Mouse (Mus musculus): Measurements from ENCODE around the gene Sh3rf3. TPM values are rescaled to one million over a fixed set of nuclear protein-coding genes. Genes with fewer than 3 reads are reported as not detected.

Sh3rf3 gene
- total RNA-seq, 2 experiments from 2014 or later: 1.5 to 1.8 TPM

GRCm38 (mm10) chr10:58854548-58855198 is 41.5 kb downstream of the Sh3rf3 start:
- no peak for DNase-seq

DNA sequence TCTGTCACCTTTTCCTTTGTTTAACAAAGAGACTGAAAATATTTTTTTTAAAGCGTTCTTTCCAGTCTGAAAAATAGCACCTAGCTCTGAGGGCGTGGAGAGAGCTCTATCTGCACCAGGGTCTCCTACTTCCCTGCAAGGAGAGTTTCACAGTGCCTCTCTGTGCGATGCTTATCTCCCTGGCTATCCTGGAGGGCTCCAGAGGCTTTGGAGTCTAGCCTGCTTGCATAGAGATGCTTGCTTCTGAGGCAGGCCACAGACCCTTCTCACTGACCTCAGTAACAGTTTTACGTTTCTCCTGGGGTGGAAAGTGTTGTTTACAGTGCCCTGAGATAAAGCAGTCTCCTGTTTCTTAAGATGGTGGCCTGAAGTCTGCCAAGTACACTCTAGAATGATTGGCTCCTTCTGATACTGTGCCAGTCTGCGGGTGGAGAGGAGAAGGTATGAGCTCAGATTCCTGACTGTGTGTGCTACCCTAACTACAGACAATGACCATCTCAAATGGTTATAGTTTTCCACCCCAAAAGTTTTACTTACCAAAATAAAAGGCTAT is 42.1 kb downstream of the Sh3rf3 start:
- DNase-seq: no peak

DNA sequence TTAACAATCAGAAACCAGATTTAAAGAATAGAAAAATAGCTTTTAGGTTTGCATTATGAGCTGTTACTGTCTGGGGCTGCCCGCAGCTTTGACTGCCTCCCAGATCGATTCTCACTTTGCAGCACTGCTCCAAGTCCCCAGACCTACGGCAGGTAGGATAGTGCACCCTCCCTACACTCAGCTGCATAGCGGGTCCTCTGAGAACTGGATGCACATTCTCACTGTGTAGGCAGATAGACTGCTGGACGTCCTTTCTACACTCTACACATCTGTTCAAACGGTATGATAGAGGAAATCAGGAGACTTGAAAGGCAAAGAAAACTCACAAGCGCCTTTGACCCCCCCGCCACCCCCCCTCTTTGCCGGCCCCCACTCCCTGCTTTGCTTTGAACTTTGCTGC is 42.7 kb downstream of the Sh3rf3 start:
- no peak for DNase-seq

DNA sequence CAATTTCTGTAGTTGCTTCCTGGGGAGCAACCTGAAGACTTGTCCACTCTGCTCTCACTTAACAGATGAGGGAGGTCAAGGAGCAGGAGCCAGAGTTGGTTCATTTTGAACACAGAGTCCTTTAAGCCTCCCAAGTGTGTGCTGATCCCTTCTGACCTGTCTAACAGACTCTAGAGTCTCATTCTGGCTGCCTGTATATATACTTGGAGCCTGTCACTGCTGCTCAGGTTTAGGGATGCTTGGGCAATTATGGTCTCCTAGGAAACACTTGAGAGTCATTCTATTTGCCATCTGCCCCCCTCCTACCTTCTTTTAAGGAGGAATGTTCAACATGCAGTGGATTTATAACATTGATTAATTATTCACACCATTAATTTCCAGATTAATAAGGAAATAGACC is 43.6 kb downstream of the Sh3rf3 start:
- DNase-seq: no peak

DNA sequence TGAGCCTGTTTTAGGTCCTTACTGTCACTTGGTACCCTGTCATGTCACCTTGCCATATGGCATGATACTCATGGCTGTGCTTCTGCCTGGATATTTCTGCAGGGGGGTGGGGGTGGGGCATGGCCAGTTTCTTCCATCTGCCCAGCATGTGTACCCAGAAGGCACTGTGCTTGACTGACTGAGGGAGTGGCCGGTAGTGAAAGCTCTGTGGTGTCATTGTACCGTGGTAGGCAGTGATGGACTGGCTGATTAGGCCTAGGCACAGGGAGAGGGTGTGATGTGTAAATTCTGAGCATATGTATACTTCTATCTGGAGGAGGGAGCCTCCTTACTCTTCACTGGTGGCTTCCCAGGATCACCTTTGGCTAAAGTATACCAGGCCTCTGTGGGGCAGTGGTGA is 51.6 kb downstream of the Sh3rf3 start:
- DNase-seq: no peak

DNA sequence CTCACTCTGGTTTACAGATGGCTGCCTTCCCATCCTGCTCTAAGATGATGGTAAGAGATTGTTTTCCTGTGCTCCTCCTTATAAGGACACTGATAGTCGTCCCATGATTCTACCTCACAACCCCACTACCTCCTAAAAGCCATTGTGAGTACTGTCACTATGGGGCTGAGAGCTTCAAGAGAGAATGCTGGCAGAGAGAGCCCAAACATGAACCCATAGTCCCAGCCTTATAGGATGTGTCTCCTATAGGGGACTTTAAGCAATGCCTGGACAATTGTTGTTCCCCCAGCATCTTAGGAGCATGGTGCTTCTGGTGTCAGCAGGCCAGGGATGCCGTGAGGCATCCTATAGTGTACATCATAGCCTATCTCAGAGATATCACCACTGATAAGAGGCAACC is 54.4 kb downstream of the Sh3rf3 start:
- no peak for DNase-seq

- DNase-seq: no peak
Observed at GRCm38 (mm10) chr10:58869836-58870235, 56.7 kb downstream of the Sh3rf3 start.

DNA sequence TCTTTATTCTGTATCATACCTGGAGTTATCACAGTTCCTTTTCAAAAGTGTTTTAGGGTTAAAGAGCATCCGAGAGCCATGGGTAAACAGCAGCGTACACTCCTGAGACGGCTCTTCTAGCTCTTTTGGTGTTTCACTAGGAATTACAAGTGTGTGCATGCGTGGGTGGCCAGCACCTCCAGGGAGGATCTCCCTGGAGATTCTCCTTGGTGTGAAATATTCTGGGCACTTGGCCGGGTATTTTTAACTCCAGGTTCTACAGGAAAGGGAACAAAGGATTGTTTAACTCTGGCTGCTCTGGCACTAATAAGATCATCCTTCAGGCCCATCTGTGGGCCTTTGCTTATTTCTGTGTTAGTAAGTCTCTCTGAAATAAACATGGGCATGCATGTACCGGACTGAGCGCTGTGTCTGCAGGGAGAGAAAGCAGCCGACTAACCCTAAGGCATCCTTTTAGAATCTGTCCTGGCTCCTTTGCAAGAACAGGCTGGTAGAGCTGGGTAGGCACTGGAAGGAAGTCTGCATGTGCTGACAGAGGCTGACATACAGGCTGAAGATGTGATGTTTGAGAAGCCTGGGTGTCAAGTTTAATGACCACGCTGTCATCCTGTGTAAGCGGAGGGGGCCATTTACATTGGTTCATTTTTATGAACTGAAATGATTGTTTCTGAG is 58.1 kb downstream of the Sh3rf3 start:
- no peak for DNase-seq

GRCm38 (mm10) chr10:58871821-58872577 is 58.8 kb downstream of the Sh3rf3 start:
- DNase-seq: no peak

DNA sequence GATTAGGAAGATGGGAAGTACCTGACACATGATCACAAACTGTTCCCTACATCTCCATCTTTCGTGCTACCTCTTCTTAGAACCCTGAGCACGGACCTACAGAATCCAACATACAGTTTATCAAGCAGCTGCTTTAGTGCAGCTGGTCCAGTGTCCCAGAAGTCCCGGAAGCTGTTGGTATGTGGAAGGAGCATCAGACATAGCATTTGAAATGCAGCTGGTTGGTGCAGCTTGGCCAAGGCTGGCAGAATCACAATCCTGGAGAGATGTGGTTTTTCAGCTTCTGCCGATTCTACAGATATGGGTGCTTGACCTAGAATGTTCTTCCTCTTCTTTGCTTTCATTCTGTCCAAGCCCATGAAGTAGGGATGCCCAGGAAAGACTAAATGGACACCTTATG is 64.7 kb downstream of the Sh3rf3 start:
- no peak for DNase-seq

DNA sequence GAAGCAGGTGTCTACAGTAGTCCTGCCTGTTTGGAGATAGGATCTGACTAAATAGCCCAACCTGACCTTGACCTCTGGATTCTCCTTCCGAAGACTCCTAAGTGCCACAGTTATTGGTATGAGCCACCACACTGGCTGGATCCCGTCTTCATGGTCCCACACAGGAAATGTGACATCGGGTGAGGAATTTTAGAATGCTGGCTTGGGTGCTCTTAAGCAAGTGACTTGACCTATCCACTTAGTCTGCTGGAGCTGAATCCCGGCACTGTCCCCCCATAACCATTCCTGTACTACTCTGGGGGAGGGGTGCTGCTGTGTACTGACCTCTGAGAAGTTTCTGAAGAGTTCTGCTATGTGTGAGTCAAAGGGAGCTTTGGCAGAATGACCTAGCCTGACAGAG is 65.5 kb downstream of the Sh3rf3 start:
- no peak for DNase-seq

- no peak for DNase-seq
Observed at GRCm38 (mm10) chr10:58882741-58883140, 69.6 kb downstream of the Sh3rf3 start.

DNA sequence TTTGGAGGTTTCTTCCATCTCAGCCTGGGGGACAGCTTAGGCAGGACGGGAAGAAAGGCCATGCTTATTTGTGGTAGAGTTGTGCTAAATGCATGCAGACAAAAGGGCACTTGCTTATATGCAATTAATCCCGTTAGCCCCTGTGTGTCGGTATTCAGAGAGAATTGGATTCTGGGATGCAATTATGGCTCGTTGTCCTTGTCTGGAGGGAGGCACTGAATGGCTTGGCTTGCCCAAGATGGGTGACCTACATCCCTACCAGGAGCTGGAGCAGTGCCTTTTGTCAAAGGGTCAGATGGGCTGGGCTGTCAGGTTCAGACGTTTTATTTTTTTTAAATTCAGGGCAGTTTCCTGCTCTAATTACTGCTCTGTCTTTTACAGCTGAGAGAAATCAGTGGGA is 72.2 kb downstream of the Sh3rf3 start:
- DNase-seq: no peak

- DNase-seq: no peak
Observed at GRCm38 (mm10) chr10:58885816-58886215, 72.7 kb downstream of the Sh3rf3 start.

- DNase-seq: no peak
Observed at GRCm38 (mm10) chr10:58890671-58891439, 77.7 kb downstream of the Sh3rf3 start.

- DNase-seq: no peak
Observed at GRCm38 (mm10) chr10:58895431-58895830, 82.3 kb downstream of the Sh3rf3 start.

GRCm38 (mm10) chr10:58897009-58897543 is 83.9 kb downstream of the Sh3rf3 start:
- no peak for DNase-seq

DNA sequence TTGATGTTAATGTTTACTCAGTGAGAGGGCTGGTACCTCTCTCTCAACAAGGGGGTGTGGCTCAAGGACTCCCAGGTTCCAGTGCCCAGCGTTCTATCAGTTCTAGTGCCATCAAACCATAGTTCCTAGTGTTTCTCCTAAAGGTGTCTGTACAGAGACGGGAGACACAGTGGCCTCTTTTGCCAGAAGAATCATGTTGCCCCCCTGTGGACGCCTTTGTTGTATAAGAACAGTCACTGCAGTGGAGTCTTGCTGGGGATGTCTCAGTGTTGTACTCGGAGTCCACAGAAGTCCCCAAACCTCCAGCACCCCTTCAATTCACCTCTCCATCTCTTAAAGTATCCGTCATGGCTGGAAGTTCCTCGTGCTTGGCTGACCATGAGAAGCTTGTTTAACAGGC is 92.1 kb downstream of the Sh3rf3 start:
- no peak for DNase-seq

DNA sequence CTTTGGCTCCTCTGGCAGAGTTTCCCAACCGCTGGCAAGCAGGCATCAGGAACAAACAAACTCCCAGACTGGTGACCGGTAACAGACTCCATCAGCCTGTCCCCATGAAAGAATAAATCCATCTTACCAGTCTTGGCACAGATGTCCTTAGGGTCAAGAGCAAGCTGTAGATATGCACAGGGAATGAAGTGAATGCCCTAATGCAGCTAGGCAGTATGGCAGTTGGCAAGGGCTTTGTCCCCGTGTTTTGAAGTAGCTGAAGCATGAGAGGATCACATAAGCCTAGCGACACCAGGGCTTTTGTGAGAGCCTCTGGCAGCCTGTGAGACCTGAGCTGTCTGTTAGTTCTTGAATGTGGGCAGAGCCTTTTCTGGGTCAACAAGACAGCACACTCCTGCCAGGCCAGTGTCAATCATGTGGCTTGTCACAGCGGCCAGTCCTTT is 93.9 kb downstream of the Sh3rf3 start:
- DNase-seq: no peak

DNA sequence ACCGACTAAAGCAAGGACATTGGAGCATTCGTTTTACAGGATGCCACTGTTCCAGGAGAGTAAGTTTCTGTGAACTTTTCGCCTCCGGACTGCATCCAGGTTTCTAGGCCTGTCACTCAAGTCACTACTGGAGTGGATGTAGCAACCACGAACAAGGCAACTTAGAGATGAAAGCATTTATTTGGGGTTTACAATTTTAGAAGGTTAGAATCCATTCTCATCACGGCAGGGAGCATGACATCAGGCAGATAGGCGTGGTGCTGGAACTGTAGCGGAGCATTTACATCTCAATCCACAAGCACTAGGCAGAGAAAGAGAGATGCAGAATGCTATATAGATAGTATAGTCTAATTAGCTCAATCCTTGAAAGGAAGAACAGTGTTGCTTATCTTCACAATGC is 95.3 kb downstream of the Sh3rf3 start:
- DNase-seq: no peak

GRCm38 (mm10) chr10:58915301-58916245 is 102.4 kb downstream of the Sh3rf3 start:
- no peak for DNase-seq
